Mouse (Mus musculus) left cerebral cortex, adult 2 months (tissue): ENCODE data around the gene Ddn. TPM values are rescaled to one million over a fixed set of nuclear protein-coding genes. Genes with fewer than 3 reads are reported as not detected.

ENCODE experiments used
- DNase-seq, 2 experiments: peaks; one replicate each; pipeline ENCODE4 v3.0.0; 2021 to 2022; ENCODE audit warnings: low spot score in 2 of 2, mixed read lengths in 1 of 2; ENCODE audit errors: extremely low spot score in 1 of 2
- H3K27ac ChIP-seq: fragments of 200-600 bp; 2 replicates; pipeline ENCODE4 v1.8.1; 2022
- H3K4me3 ChIP-seq: fragments of 200-600 bp; 2 replicates; pipeline ENCODE4 v1.8.1; 2022
- CTCF ChIP-seq: fragments of 200-600 bp; IDR thresholded peaks from 2 replicates; pipeline ENCODE4 v1.8.1; 2022; ENCODE audit warnings: antibody characterized with exemption, mild to moderate bottlenecking, moderate library complexity
- intact Hi-C: fragments of 180-260 bp; cut with DNase I; formaldehyde crosslinking; loops from one replicate; pipeline ENCODE4 v1.15.1; 2025
- total RNA-seq, 2 experiments: library from RNA; stranded (reverse); gene quantifications; 2 replicates each; pipeline ENCODE4 v1.2.3; 2021

The Ddn gene
- total RNA-seq, 2 experiments from 2014 or later = 739 to 834 TPM

DNA sequence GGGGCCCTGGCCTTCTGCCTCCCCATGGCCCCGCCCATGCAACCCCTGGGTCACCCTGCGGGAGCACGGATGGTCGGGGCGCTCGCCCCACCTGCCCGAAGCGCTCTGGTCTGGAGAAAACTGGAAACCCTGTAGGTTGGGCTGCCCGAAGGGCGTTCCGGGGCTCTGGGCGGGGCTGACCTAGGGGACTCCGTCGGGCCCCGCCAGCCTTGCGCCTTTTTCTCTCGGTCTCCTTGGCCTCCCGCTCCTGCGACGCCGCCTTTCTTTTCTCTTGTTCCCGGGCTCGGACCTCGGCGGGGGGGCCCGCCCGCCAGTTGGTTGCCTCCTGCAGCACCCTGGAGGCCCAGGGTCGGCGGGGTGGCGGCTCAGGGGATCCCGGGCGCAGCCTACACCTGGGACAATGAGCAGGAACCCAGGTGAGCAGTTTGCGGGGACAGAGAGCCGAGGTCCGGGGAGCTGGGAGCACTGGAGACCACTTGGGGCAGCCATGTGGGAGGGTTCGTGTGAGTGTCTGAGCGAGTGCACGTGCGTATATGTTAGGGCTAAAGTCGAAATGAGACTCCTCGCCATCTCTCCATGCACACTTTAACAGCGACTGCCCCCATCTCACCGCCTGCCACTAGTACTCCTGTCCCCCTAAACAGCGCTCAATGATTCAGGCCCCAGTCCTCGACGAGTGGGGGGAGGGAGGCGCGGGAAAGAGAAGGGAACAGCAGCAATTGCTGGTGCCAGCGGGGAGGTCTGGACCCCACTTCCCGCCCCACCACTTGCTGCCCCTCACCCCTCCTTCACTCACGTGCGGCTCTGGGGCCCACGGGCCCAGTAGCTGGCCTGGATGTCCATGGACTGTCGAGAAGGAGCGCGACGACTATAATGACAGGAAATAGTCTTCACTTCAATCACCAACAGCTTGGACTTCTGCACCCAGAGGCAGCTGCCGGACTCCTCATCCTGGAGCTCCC lies 2.2 kb downstream of the Ddn start:
- intact Hi-C loops = no loop called here
- DNase-seq = no peak
- Histone ChIP-seq H3K27ac (peak overlapping the region; percentile 96), H3K4me3 (peak overlapping the region; percentile 63)
- no peak for TF ChIP-seq CTCF

DNA sequence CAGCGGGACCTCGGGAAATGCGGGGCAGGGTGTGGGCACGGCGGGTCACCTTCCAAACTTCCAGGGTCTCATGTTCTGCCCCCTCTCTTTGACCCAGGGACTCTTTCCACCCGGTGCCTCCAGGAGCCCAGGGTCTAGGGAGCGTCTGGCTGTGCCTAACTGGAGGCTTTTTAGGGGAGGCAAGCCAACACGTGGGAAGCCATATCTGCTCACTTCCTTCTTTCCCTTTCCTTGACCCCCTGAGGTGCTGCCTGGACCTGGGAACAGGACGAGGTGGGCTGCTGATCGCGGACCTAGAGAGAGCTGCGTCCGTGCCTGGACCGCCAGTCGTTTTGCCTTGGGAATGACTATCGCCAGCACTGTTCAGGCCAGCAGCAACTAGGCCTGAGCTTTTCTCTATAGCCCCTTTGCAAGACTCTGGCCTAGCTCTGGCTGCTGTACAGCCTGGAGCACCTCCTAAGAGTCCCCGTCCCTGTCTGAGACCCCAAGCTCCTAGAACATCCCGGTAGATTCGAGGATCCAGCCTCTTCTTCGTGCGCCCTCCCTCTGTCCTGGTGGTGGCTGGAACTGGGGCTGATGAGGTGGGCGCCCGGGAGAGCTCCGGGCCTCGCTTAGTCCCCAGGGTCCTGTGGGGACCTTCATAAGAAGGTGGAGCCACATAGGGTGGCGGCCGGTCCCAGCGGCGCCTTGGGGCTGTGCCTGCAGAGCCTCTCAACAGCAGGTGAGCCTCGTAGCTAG lies 3.0 kb downstream of the Ddn start:
- DNase-seq = no peak
- intact Hi-C loops = no loop called here
- peak overlapping the region; percentile 63 for H3K4me3 ChIP-seq
- TF ChIP-seq CTCF = no peak
- H3K27ac ChIP-seq = peak overlapping the region; percentile 96

DNA sequence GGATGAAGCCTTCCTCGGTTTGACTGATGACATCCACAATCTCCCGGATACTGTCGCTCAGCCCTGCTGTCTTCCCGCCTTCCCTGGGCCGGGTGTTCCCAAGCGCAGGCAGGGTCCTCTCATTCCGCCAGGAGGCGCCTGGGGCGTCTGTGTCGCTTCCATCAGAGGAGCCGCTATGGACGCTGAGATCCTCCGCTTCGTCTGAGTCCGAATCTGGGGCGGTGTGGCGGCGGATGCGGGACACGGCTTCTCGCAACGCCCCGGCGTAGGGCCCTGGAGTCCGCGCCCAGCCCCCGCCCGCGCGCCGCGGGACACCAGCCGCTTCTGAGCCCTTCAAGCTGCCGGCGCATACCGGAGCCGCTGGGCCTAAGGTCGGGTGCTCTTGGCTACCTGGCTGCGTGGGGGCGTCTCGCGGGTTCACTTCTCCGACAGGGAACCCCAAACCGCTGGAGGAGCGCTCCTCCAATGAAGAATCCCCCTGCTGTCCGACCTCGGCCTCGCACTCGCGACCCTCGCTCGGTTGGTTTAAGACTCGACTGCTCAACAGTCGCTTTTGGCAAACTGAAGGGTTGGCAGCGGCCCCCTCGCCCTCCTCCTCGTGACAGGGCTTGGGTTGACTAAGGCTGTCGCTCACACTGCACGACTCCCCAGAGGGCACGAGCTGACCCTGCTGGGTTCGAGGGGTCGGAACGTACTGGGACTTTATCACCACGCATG lies 3.8 kb downstream of the Ddn start:
- intact Hi-C loops = loop anchor here (2.0 kb wide), 1 partner anchor 25 kb away; the partner anchor contains the start of gene Prkag1
- Histone ChIP-seq H3K27ac (peak overlapping the region; percentile 96), H3K4me3 (peak overlapping the region; percentile 63)
- peak; percentile 72 for TF ChIP-seq CTCF
- DNase-seq = peak; percentile 72 to 79

DNA sequence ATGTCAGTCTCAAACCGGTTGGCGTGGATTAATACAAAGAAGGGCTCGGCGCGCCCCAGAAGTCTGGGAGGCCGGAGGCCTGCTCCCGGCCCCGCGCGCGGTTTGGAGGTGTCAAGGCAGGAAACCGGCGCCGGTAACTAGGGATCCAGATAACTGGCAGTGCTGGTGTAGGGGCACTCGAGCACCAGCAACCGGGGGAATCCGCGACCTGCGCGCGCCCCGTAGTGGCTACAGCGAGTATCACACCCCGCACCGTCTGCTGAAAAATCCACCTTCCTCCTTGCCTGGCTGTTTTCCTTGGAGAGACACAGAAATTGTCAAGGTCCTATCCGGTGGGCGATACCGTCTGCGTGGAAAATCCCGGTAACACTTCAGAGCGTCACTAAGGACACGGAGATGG lies 5.2 kb downstream of the Ddn start:
- intact Hi-C loops = loop anchor here (2.0 kb wide), 1 partner anchor 27 kb away; the partner anchor contains the start of gene Prkag1
- H3K27ac ChIP-seq = peak overlapping the region; percentile 59
- peak; percentile 88 to 96 for DNase-seq
- H3K4me3 ChIP-seq = peak overlapping the region; percentile 23; the same call in 1 of the 2 replicates
- TF ChIP-seq CTCF = peak; percentile 92

DNA sequence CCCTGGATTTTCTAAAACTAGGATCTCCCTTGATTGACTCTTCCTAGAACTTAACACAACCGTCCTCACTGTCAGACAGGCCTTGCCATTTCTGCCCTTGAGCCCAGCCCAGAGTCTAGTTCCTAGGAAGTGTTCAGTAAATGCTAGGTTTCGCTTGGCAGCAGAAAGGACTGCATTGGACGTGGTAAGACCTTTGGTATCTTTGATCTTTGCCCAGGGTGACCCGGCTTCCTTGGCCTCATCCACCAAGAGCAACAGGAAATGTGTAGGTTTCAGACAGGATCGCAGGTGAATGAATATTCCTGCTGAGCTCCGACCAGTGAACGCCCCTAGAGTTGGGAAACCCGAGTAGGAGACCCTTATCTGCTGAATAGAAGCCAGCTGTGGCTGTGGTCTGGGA lies 6.4 kb downstream of the Ddn start:
- Histone ChIP-seq H3K27ac (no peak overlapping the region), H3K4me3 (no peak overlapping the region)
- DNase-seq = no peak
- intact Hi-C loops = no loop called here
- TF ChIP-seq CTCF = no peak

DNA sequence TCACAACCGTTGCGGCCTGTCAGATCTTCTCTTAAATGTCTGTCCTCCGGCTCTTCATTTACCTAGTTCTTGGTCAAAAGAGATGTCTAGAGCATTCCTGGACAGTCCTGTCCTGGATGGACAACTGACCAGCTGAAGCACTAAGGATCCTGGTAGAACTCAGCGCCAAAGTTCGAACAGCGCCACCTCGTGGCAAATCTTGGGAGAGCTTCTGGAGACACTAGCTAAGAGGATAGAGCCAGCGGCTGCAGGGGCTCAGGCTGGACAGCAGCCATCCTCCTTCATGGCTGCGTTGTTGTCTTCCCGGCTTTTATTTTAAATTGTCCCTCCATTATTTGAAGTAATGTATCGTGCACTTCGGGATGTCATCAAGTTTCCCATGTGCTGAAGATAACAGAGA lies 9.9 kb downstream of the Ddn start:
- peak; percentile 84 for TF ChIP-seq CTCF
- H3K4me3 ChIP-seq = no peak overlapping the region
- DNase-seq = peak; percentile 74 to 86
- no peak overlapping the region for H3K27ac ChIP-seq
- intact Hi-C loops = loop anchor here (2.0 to 5.0 kb wide), 2 partner anchors 135 to 217 kb away; no protein-coding TSS in a partner anchor

- Histone ChIP-seq H3K4me3 (no peak overlapping the region), H3K27ac (no peak overlapping the region)
- no peak for TF ChIP-seq CTCF
- intact Hi-C loops = loop anchor here (2.0 to 5.0 kb wide), 2 partner anchors 134 to 217 kb away; no protein-coding TSS in a partner anchor
- no peak for DNase-seq
Measured at GRCm38 (mm10) chr15:98798903-98799302, 10.4 kb downstream of the Ddn start.

DNA sequence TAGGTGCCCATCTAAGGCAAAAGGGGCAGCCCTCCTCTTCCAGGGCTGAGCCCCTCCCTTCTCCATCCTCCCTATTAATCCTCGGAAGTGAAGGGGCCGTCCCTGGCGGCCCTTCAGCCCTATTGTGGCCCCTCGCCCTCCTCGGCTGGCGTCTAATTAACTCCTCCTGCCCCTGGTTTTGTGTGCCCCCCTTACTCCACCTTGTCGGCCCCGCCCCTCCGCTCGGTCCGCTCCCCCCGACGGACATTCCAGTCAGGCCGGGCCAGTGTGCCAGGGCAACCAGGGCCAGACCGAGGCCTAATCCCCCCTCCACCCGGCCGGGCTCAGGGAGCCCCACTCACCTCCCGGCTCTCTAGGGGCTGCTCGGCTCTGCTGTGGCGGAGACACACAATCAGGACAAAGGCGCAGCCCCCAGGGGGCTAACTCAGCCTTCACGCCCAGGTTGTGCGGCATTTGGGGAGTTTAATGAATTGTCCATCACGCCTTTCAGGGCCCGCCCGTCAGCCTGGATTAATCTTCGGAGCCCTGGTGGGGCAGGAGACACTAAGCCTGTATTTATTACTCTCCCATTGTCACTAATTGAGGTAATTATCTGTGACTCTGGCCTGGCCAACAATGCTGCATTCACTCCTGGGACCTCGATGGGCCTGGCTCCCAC lies 11.3 kb downstream of the Ddn start:
- no peak for DNase-seq
- Histone ChIP-seq H3K4me3 (no peak overlapping the region), H3K27ac (no peak overlapping the region)
- intact Hi-C loops = loop anchor here (2.0 to 5.0 kb wide), 2 partner anchors 133 to 216 kb away; no protein-coding TSS in a partner anchor
- TF ChIP-seq CTCF = no peak

DNA sequence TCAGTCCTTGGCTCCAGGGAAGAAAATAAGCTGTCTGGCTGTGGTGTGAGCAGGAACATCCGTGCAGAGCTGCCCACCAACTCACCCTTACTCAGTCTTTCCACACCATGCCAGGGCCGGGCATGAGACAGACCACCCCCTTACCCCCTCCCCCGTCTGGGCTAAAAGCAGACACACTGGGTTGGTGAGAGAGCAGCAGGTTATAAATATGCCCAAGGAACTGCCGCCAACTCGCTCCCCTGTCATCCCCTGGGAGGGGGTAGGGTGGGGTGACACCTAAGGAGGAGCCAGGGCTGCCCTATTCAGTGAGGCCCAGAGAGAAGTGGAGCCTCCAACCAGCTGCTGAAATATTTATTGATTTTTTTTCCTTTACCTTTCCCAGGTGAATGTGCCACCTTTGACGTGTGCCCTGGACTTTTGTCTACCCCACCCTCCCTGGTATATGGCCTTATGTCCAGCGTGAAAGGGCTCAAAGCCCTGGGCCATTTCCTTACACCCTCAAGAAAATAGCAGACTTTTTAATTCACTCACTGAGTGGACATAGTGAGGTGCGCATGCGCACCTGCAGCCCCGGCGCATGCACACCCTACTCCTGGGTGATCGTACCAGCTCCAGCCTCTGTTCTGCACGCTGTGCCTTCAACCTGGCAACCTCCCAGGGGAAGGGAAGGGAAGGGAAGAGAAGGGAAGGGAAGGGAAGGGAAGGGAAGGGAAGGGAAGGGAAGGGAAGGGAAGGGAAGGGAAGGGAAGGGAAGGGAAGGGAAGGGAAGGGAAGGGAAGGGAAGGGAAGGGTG lies 12.3 kb downstream of the Ddn start:
- no peak for TF ChIP-seq CTCF
- H3K4me3 ChIP-seq = no peak overlapping the region
- no peak overlapping the region for H3K27ac ChIP-seq
- DNase-seq = no peak
- intact Hi-C loops = loop anchor here (5.0 kb wide), 1 partner anchor 215 kb away; no protein-coding TSS in a partner anchor

GRCm38 (mm10) chr15:98793141-98793698 lies 16.1 kb downstream of the Ddn start:
- H3K4me3 ChIP-seq = peak overlapping the region; percentile 36
- no peak for TF ChIP-seq CTCF
- intact Hi-C loops = no loop called here
- no peak overlapping the region for H3K27ac ChIP-seq
- DNase-seq = no peak
